Mouse (Mus musculus): Measurements from ENCODE around the gene Tax1bp3.

- TF ChIP-seq EP300 (IDR thresholded peaks at IDR 0.05; ENCODE audit: low read depth) (no peak), CTCF (IDR thresholded peaks at IDR 0.05; ENCODE audit: low read depth) (no peak)
Observed at GRCm38 (mm10) chr11:73228881-73229280, 52.0 kb downstream of the Tax1bp3 start.
